Mouse (Mus musculus) liver, postnatal 0 days (tissue): Measurements from ENCODE around the gene Btg2.

Experiments
- CTCF ChIP-seq: sonication (generic); IDR thresholded peaks from 2 replicates; pipeline ENCODE4 v1.5.1; 2016; ENCODE audit warnings: antibody characterized with exemption, low read depth
- EP300 ChIP-seq: IDR thresholded peaks from 2 replicates; pipeline ENCODE4 v1.6.1; 2016; ENCODE audit warnings: antibody characterized with exemption, low read depth, mild to moderate bottlenecking

- TF ChIP-seq EP300 (no peak), CTCF (no peak)
Observed at GRCm38 (mm10) chr1:134097956-134098725, 19.2 kb upstream of the Btg2 start.
